Comparison of ENCODE assay signal across 8 mouse cellular contexts in genomic region chr6:86343656-86344055, GRCm38 (mm10). TPM values are rescaled to one million over a fixed set of nuclear protein-coding genes. Genes with fewer than 3 reads are reported as not detected.
A peak's percentile ranks its signal among the peaks of the same experiment; 100 is the strongest.
DNase-seq lines count a peak whose midpoint lies in the region; ATAC-seq and TF ChIP-seq lines count a peak whose summit lies in the region.

No protein-coding gene starts in this region.

- H3K4me2 ChIP-seq in heart, embryonic 16.5 days (ENCODE audit: low read depth, low read length): peak overlapping the region; percentile 34
- peak overlapping the region; percentile 21; the same call in 1 of the 2 replicates for H3K4me2 ChIP-seq in forebrain, embryonic 11.5 days (ENCODE audit: low read depth, low read length, severe bottlenecking)
- peak overlapping the region; percentile 30; the same call in 1 of the 2 replicates for H3K4me2 ChIP-seq in midbrain, embryonic 11.5 days

- no peak overlapping the region for H3K27ac ChIP-seq in heart, embryonic 16.5 days (ENCODE audit: low read length)
- H3K27ac ChIP-seq in heart, adult 2 months: no peak overlapping the region
- peak overlapping the region; percentile 64; the same call in 1 of the 2 replicates for H3K27ac ChIP-seq in ES-E14 (ENCODE audit: insufficient read depth, low read depth, low read length, poor library complexity, severe bottlenecking)
- no peak overlapping the region for H3K27ac ChIP-seq in forebrain, embryonic 11.5 days (ENCODE audit: low read depth, low read length)
- no peak overlapping the region for H3K27ac ChIP-seq in midbrain, embryonic 11.5 days (ENCODE audit: low read depth, low read length)

- no peaks in the 10 kb centered on the region for H3K9me3 ChIP-seq in heart, embryonic 16.5 days (replicated peaks; ENCODE audit: control insufficient read depth, low read length)
- no peaks in the 10 kb centered on the region for H3K9me3 ChIP-seq in ES-E14 (ENCODE audit: control insufficient read depth, insufficient read depth, low read depth, low read length)
- H3K9me3 ChIP-seq in forebrain, embryonic 11.5 days (ENCODE audit: control insufficient read depth, low read length): no peaks in the 10 kb centered on the region
- H3K9me3 ChIP-seq in midbrain, embryonic 11.5 days (ENCODE audit: control insufficient read depth, low read length): no peaks in the 10 kb centered on the region

- WGBS in heart, embryonic 16.5 days: 13% methylated on average over 7 of the region's 7 CpGs
- 13% methylated on average over 7 of the region's 7 CpGs for WGBS in heart, adult 2 months
- 21% methylated on average over 7 of the region's 7 CpGs for WGBS in forebrain, embryonic 11.5 days
- WGBS in midbrain, embryonic 11.5 days: 21% methylated on average over 7 of the region's 7 CpGs

- no peak overlapping the region for H3K4me3 ChIP-seq in heart, embryonic 16.5 days (ENCODE audit: low read length)
- no peak overlapping the region for H3K4me3 ChIP-seq in heart, adult 2 months
- peak overlapping the region; percentile 30 to 40; a peak in 3 of 4 replicates for H3K4me3 ChIP-seq in ES-E14 (ENCODE audit: insufficient read depth in 1 of 2, low read depth in 1 of 2, low read length in 2 of 2, poor library complexity in 1 of 2, severe bottlenecking in 1 of 2)
- H3K4me3 ChIP-seq in forebrain, embryonic 11.5 days (ENCODE audit: low read depth, low read length): no peak overlapping the region
- H3K4me3 ChIP-seq in midbrain, embryonic 11.5 days (ENCODE audit: low read depth, low read length): 0 out of 2 replicates have a peak overlapping the region, but pooled peaks have one; percentile 14

- no peaks in the 10 kb centered on the region for H3K27me3 ChIP-seq in heart, embryonic 16.5 days (ENCODE audit: control insufficient read depth, insufficient read depth, low read length)
- H3K27me3 ChIP-seq in heart, adult 2 months (ENCODE audit: control insufficient read depth, insufficient read depth, low read length): no peaks in the 10 kb centered on the region
- H3K27me3 ChIP-seq in forebrain, embryonic 11.5 days (ENCODE audit: control insufficient read depth, insufficient read depth, low read length): no peaks in the 10 kb centered on the region
- no peaks in the 10 kb centered on the region for H3K27me3 ChIP-seq in midbrain, embryonic 11.5 days (ENCODE audit: control insufficient read depth, insufficient read depth, low read length)

- no peak for DNase-seq in heart, adult 2 months
- no peak for DNase-seq in ES-E14 (ENCODE audit: low read depth, low spot score)
- DNase-seq in forebrain, embryonic 11.5 days (ENCODE audit: low spot score): no peak
- peak; percentile 92 for DNase-seq in midbrain, embryonic 11.5 days (ENCODE audit: low spot score, missing footprints)
- no peak for DNase-seq in spleen, adult 18-20 months
- DNase-seq in lung, postnatal 25 days (ENCODE audit: low spot score): no peak

- no peak for TF ChIP-seq CTCF in heart, adult 2 months (IDR thresholded peaks at IDR 0.05)

- no peaks in the 10 kb centered on the region for H3K36me3 ChIP-seq in heart, embryonic 16.5 days (ENCODE audit: control insufficient read depth, insufficient read depth)
- H3K36me3 ChIP-seq in heart, adult 2 months (ENCODE audit: control insufficient read depth, insufficient read depth, low read length): no peaks in the 10 kb centered on the region
- no peaks in the 10 kb centered on the region for H3K36me3 ChIP-seq in ES-E14 (ENCODE audit: control insufficient read depth, insufficient read depth, low read length, poor library complexity, severe bottlenecking)
- H3K36me3 ChIP-seq in forebrain, embryonic 11.5 days (ENCODE audit: control insufficient read depth, insufficient read depth, low read length): no peaks in the 10 kb centered on the region
- H3K36me3 ChIP-seq in midbrain, embryonic 11.5 days (ENCODE audit: control insufficient read depth, insufficient read depth, low read length): no peaks in the 10 kb centered on the region

- TF ChIP-seq EP300 in heart, adult 2 months (IDR thresholded peaks at IDR 0.05; ENCODE audit: insufficient read depth, low read depth, low read length): no peak

- no peak for TF ChIP-seq POLR2A in heart, adult 2 months (IDR thresholded peaks at IDR 0.05; ENCODE audit: insufficient read depth, low read depth, low read length)

- ATAC-seq in heart, embryonic 16.5 days (replicated peaks; ENCODE audit: extremely low read depth, insufficient read depth, low FRiP score): no peak
- no peak for ATAC-seq in forebrain, embryonic 11.5 days (replicated peaks; ENCODE audit: low FRiP score)
- ATAC-seq in midbrain, embryonic 11.5 days (ENCODE audit: low FRiP score): no peak
- no peak for ATAC-seq in megakaryocyte, adult 5-6 weeks (ENCODE audit: poor library complexity, severe bottlenecking)

- intact Hi-C loops in heart, adult 2 months (cut with DNase I): no loop called here

- in situ Hi-C loops in ES-E14 (cut with MboI; ENCODE audit: low sequenced_read_pairs in 2 of 2, unreplicated experiment in 2 of 2): no loop called here

- H3K79me2 ChIP-seq in heart, adult 2 months (replicated peaks; ENCODE audit: control insufficient read depth, insufficient read depth, low read length): no peaks in the 10 kb centered on the region

- no peak overlapping the region for H3K9ac ChIP-seq in heart, embryonic 16.5 days (ENCODE audit: low read length)
- no peak overlapping the region for H3K9ac ChIP-seq in heart, adult 2 months (ENCODE audit: low read depth, low read length)
- H3K9ac ChIP-seq in ES-E14 (ENCODE audit: insufficient read depth, low read depth, low read length, poor library complexity, severe bottlenecking): peak overlapping the region; percentile 52; the same call in 1 of the 2 replicates
- no peak overlapping the region for H3K9ac ChIP-seq in forebrain, embryonic 11.5 days (ENCODE audit: low read length)
- peak overlapping the region; percentile 53 for H3K9ac ChIP-seq in midbrain, embryonic 11.5 days (ENCODE audit: low read length)

- H3K4me1 ChIP-seq in heart, embryonic 16.5 days (ENCODE audit: control insufficient read depth, insufficient read depth, low read length): 0 out of 2 replicates have a peak, but pooled peaks cover 7% of the 10 kb centered on the region
- H3K4me1 ChIP-seq in heart, adult 2 months (ENCODE audit: control insufficient read depth, insufficient read depth, low read length): no peaks in the 10 kb centered on the region
- peaks cover 3 to 8% of the 10 kb centered on the region in 2 experiments; a peak in 2 of 4 replicates for H3K4me1 ChIP-seq in ES-E14 (ENCODE audit: control insufficient read depth in 2 of 2, insufficient read depth in 2 of 2, low read length in 2 of 2, poor library complexity in 1 of 2)
- H3K4me1 ChIP-seq in forebrain, embryonic 11.5 days (replicated peaks; ENCODE audit: control insufficient read depth, insufficient read depth, low read length): no peaks in the 10 kb centered on the region; the same call in 1 of the 2 replicates
- H3K4me1 ChIP-seq in midbrain, embryonic 11.5 days (ENCODE audit: control insufficient read depth, insufficient read depth, low read length): peaks cover 5% of the 10 kb centered on the region; the same call in 1 of the 2 replicates

TF ChIP-seq in ES-E14, 5 proteins besides CTCF, POLR2A, EP300 and RAD21:
- TF ChIP-seq MAFK (IDR thresholded peaks at IDR 0.05; ENCODE audit: insufficient read depth, low read depth, low read length) (peak; percentile 71; the same call in 1 of the 2 replicates), CHD2 (IDR thresholded peaks at IDR 0.05; ENCODE audit: low read depth, low read length) (no peak)

RNA-seq across cellular contexts. Expression of gene Fam136a, which starts 21.8 kb away (rescaled TPM):
- 92.4 and 99.4 TPM in 2 replicates for polyA plus RNA-seq in heart, embryonic 16.5 days (2015; fragmentation: Nextera tagmentation; extraction: Ambion mirVana)
- 10 to 100 TPM; 29.3 TPM for total RNA-seq in heart, adult 2 months (2021)
- 15.8 and 22.7 TPM in 2 replicates for polyA plus RNA-seq in heart, adult 2 months (2012; rRNA removed)
- 100 and 116 TPM in 2 replicates for total RNA-seq in ES-E14 (2012; rRNA removed)
- polyA plus RNA-seq in forebrain, embryonic 11.5 days (2014; fragmentation: Nextera tagmentation; extraction: Ambion mirVana): 164 and 168 TPM in 2 replicates
- polyA plus RNA-seq in midbrain, embryonic 11.5 days (2014; fragmentation: Nextera tagmentation; extraction: Ambion mirVana): 147 and 152 TPM in 2 replicates
- 9.7 and 13.9 TPM in 2 replicates for total RNA-seq in megakaryocyte, adult 5-6 weeks (2015)
- total RNA-seq in megakaryocyte, adult 5-6 weeks (2017): 11.7 and 12.7 TPM in 2 replicates

RNA-seq across cellular contexts. Expression of gene Snrpg, which starts 27.4 kb away (rescaled TPM):
- 246 and 255 TPM in 2 replicates for polyA plus RNA-seq in heart, embryonic 16.5 days (2015; fragmentation: Nextera tagmentation; extraction: Ambion mirVana)
- total RNA-seq in heart, adult 2 months (2021): 10 to 100 TPM; 41.9 to 42.0 TPM
- polyA plus RNA-seq in heart, adult 2 months (2012; rRNA removed): 22.7 and 32.3 TPM in 2 replicates
- 672 and 786 TPM in 2 replicates for total RNA-seq in ES-E14 (2012; rRNA removed)
- polyA plus RNA-seq in forebrain, embryonic 11.5 days (2014; fragmentation: Nextera tagmentation; extraction: Ambion mirVana): 775 and 792 TPM in 2 replicates
- polyA plus RNA-seq in midbrain, embryonic 11.5 days (2014; fragmentation: Nextera tagmentation; extraction: Ambion mirVana): 658 and 748 TPM in 2 replicates
- total RNA-seq in megakaryocyte, adult 5-6 weeks (2015): 321 and 326 TPM in 2 replicates
- total RNA-seq in megakaryocyte, adult 5-6 weeks (2017): 25.7 and 28.4 TPM in 2 replicates

RNA-seq across cellular contexts. Expression of gene Pcyox1, which starts 53.3 kb away (rescaled TPM):
- 55.5 and 56.6 TPM in 2 replicates for polyA plus RNA-seq in heart, embryonic 16.5 days (2015; fragmentation: Nextera tagmentation; extraction: Ambion mirVana)
- total RNA-seq in heart, adult 2 months (2021): 10 to 100 TPM; 69.6 to 82.5 TPM
- 30.3 and 55.6 TPM in 2 replicates for polyA plus RNA-seq in heart, adult 2 months (2012; rRNA removed)
- total RNA-seq in ES-E14 (2012; rRNA removed): 41.5 and 58.5 TPM in 2 replicates
- polyA plus RNA-seq in forebrain, embryonic 11.5 days (2014; fragmentation: Nextera tagmentation; extraction: Ambion mirVana): 94.8 and 95.3 TPM in 2 replicates
- polyA plus RNA-seq in midbrain, embryonic 11.5 days (2014; fragmentation: Nextera tagmentation; extraction: Ambion mirVana): 107 and 119 TPM in 2 replicates
- total RNA-seq in megakaryocyte, adult 5-6 weeks (2015): 37.9 and 47.9 TPM in 2 replicates
- 62.6 and 84.6 TPM in 2 replicates for total RNA-seq in megakaryocyte, adult 5-6 weeks (2017)

Comparison
In these comparisons a context has a peak if more than half of its experiments do, and no peak if none do; other contexts are left out.
1. H3K4me3 ChIP-seq: peak in ES-E14 (2 of 2) and midbrain, embryonic 11.5 days (single experiment); none in heart, embryonic 16.5 days (single experiment), heart, adult 2 months (single experiment) and forebrain, embryonic 11.5 days (single experiment).
2. H3K9ac ChIP-seq: peak in ES-E14 (single experiment) and midbrain, embryonic 11.5 days (single experiment); none in heart, embryonic 16.5 days (single experiment), heart, adult 2 months (single experiment) and forebrain, embryonic 11.5 days (single experiment).
3. Peak in every context shown above with its lines, with median percentiles within 50 percentile points of each other: H3K4me2 ChIP-seq.